Mouse (Mus musculus) neural tube, embryonic 14.5 days (tissue): ENCODE data around the gene Cpa4. TPM values are rescaled to one million over a fixed set of nuclear protein-coding genes. Genes with fewer than 3 reads are reported as not detected.

Experiments
- ATAC-seq: fragments of 200-750 bp; cut with Nextera tagmentation; 2 replicates; pipeline ENCODE4 v1.8.0; 2017; ENCODE audit warnings: low read depth, mild to moderate bottlenecking, moderate TSS enrichment, moderate library complexity
- H3K27ac ChIP-seq: fragments of 300-500 bp; sonication (generic); 2 replicates; pipeline ENCODE4 v1.5.1; 2014; ENCODE audit warnings: low read depth, mild to moderate bottlenecking, control low read depth, low read length, moderate library complexity, mixed read lengths
- H3K27me3 ChIP-seq: fragments of 300-500 bp; sonication (generic); 2 replicates; pipeline ENCODE4 v1.6.1; 2014; ENCODE audit warnings: low read length; ENCODE audit not compliant: control insufficient read depth, insufficient read depth
- H3K36me3 ChIP-seq: fragments of 300-500 bp; sonication (generic); 2 replicates; pipeline ENCODE4 v1.6.1; 2014; ENCODE audit warnings: low read length, mixed read lengths; ENCODE audit not compliant: control insufficient read depth, insufficient read depth
- H3K4me1 ChIP-seq: fragments of 300-500 bp; sonication (generic); 2 replicates; pipeline ENCODE4 v1.6.1; 2014; ENCODE audit warnings: low read length; ENCODE audit not compliant: control insufficient read depth, insufficient read depth
- H3K4me2 ChIP-seq: fragments of 300-500 bp; sonication (generic); 2 replicates; pipeline ENCODE4 v1.6.1; 2014; ENCODE audit warnings: mild to moderate bottlenecking, low read depth, low read length, control low read depth
- H3K4me3 ChIP-seq: fragments of 300-500 bp; sonication (generic); 2 replicates; pipeline ENCODE4 v1.5.1; 2014; ENCODE audit warnings: low read depth, low read length, control low read depth, mixed read lengths
- H3K9ac ChIP-seq: fragments of 300-500 bp; sonication (generic); replicated peaks from 2 replicates; pipeline ENCODE4 v1.6.1; 2014; ENCODE audit warnings: low read depth, mild to moderate bottlenecking, control low read depth, low read length, mixed read lengths
- H3K9me3 ChIP-seq: fragments of 300-500 bp; sonication (generic); 2 replicates; pipeline ENCODE4 v1.6.1; 2016; ENCODE audit warnings: low read length; ENCODE audit not compliant: control insufficient read depth
- WGBS: fragments of 180-500 bp; shearing (Covaris S2); extraction: QIAGEN DNeasy Blood & Tissue Kit; methylation state at CpG from one replicate; pipeline ENCODE4 v1.1.7; 2014; 5-methylcytosine and 5-hydroxymethylcytosine counted together
- polyA plus RNA-seq: library from polyadenylated mRNA; unstranded; fragments of >200 nt; fragmentation: Nextera tagmentation; extraction: Ambion mirVana; gene quantifications from 2 replicates; pipeline ENCODE4 v1.2.1, GENCODE M21; 2014

Cpa4 gene
- polyA plus RNA-seq, 1 experiment from 2014 or later: 0.90 TPM

DNA sequence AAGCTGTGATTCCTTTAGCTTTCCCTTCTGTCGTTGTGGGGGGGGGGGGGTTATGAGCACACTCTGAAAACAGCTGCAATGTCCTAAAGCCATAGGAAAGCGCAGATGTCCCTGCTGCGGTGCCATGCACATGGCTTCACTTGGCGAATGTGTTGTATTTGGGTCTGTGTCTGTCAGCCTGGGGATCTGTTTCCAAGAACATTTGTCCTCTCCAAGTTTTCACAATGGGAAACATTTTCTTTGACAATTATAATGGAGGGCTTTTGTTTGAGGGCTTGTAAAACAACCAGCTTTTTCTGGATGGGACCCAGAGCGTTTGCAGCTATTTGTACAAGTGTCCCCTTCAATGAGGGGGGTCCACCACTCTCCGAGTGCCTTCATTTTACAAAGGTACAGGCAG, 46.1 kb downstream of the Cpa4 start:
- Histone ChIP-seq H3K27me3 (no peaks in the 10 kb centered on the region), H3K27ac (no peak overlapping the region), H3K36me3 (no peaks in the 10 kb centered on the region), H3K9me3 (no peaks in the 10 kb centered on the region), H3K4me3 (no peak overlapping the region), H3K4me1 (peaks cover 28% of the 10 kb centered on the region), H3K4me2 (no peak overlapping the region), H3K9ac (no peak overlapping the region)
- WGBS: 44% methylated on average over 6 of the region's 6 CpGs
- ATAC-seq: no peak

DNA sequence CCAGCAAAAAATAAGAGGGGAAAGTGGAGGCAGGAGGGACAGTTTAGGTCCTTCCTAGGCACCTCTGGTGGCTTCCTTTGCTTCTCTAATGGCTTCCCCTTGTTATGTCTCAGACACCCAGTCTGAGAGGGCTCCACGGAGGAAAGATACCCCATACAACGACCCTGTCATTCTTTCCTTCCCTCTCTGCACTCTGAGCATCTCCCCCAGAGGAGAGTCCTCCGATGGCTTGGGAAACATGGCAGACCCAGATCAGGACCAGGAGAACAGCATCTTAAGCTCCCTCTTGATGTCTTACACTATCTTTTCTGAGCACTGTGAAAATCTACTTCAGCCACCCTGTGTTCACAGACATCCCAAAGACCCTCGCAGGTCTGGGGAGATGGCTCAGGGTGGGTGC, 47.6 kb downstream of the Cpa4 start:
- Histone ChIP-seq H3K27me3 (no peaks in the 10 kb centered on the region), H3K9me3 (no peaks in the 10 kb centered on the region), H3K36me3 (no peaks in the 10 kb centered on the region), H3K9ac (no peak overlapping the region), H3K4me1 (peaks cover 28% of the 10 kb centered on the region), H3K27ac (no peak overlapping the region), H3K4me3 (no peak overlapping the region), H3K4me2 (no peak overlapping the region)
- ATAC-seq: no peak
- WGBS: 33% methylated on average over 4 of the region's 4 CpGs

DNA sequence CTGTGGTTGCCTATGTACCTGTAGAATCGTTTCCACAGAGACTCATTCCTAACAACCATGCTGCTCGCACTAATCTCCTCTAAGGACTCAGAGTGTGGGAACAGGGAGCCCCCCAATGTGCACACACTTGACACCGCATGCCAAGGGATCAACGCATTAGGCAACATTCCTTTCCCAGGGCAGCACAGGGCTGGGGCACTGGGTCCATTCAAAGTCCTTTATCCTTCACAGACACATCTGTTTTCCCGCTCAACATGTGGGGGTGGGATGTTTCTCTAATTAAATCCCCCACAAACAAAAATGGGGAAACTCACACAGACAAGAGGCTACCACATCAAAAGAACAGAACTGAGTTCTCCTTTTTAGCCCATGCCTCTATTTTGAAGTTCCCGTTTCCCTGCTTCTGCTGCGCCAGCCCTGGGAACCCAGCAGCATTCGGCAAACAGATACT, 48.3 kb downstream of the Cpa4 start:
- H3K9ac ChIP-seq: no peak overlapping the region; the same call in 1 of the 2 replicates
- peak overlapping the region; percentile 20; the same call in 1 of the 2 replicates for H3K4me2 ChIP-seq
- no peak overlapping the region for H3K4me3 ChIP-seq
- no peaks in the 10 kb centered on the region for H3K9me3 ChIP-seq
- ATAC-seq: no peak
- H3K36me3 ChIP-seq: no peaks in the 10 kb centered on the region
- peaks cover 28% of the 10 kb centered on the region for H3K4me1 ChIP-seq
- no peak overlapping the region; the same call in 1 of the 2 replicates for H3K27ac ChIP-seq
- H3K27me3 ChIP-seq: no peaks in the 10 kb centered on the region
- 5% methylated on average over 8 of the region's 8 CpGs for WGBS

DNA sequence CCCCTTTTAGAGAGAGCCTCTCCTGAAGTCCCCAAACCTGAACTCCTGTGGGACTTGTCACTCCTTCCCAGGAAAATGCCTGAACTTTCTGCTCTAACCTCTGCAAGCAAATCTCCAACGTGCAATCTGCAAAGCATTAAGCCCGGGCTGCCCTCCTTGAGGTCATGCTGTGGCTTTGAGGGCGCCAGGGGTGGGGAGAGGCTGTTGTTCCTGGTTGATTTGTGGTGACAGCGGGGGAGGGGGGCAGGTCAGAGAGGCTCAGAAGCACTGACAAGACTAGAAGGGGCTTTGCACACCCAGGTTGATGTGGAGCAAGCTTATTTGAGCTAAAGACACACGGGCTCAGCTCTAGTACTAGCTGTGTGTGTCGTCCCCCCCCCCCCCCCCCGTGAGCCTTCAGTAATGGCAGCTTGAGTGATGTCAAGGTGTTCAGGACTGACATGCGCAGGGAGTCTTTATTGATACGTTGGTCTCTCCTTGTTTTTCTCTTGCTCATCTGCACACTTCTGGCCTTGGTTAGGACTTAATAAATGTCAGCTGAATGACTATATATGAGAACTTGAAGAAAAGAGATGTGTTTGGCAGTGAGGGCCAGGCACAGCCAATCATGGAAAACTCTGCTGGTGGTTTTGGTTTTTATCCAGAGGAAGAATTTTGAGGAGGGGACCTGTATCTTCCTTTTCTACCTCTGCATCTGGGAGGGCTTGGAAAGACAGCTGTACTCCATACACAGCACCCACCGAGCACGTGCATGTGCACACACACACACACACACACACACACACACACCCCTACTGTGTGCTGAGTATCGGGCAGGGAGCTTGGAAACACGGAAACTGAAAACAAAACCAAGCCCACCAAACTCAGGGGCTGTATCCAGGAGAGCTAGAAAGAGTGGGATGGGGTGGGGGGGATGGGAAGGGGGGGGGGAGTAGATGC, 49.1 kb downstream of the Cpa4 start:
- WGBS: 4% methylated on average over 13 of the region's 13 CpGs
- H3K27me3 ChIP-seq: no peaks in the 10 kb centered on the region
- ATAC-seq: peak; percentile 16

DNA sequence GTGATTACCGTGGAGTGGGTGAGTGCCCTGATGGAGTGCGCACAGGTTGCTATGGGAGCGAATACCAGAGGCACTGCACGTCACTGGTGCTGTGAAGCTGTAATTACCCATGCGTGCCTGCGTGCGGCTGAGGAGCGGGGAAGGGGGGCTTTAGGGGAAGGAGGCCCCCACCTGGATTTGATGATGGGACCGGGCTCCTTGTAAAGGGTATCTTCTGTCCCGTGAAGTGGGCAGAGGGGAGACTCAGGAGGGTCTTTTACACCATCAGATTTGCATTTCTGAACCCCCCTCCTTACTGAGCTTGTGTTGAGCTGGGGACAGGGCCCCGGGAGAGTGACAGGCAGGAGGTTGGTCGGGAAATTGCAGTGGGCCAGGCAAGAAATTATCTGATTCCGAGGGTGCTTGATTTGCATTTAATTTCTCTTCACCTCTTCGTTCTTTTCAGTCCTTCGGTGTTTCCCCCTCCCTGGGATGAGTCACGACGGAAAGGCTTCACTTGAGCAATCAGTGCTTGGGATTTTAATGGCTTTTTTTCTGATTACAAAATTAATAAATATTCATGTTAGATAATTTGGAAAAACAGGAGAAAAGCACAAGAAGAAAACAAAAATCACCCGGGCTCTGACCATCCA, 49.9 kb downstream of the Cpa4 start:
- H3K9me3 ChIP-seq: no peaks in the 10 kb centered on the region
- 3% methylated on average over 18 of the region's 18 CpGs for WGBS
- peak overlapping the region; percentile 46; the same call in 1 of the 2 replicates for H3K9ac ChIP-seq
- H3K36me3 ChIP-seq: no peaks in the 10 kb centered on the region
- H3K27ac ChIP-seq: peak overlapping the region; percentile 60
- peaks cover 28% of the 10 kb centered on the region for H3K4me1 ChIP-seq
- no peaks in the 10 kb centered on the region for H3K27me3 ChIP-seq
- peak; percentile 91 for ATAC-seq
- H3K4me2 ChIP-seq: peak overlapping the region; percentile 59
- peak overlapping the region; percentile 13; the same call in 1 of the 2 replicates for H3K4me3 ChIP-seq

More for the DNA sequence above, 49.1 kb downstream of the Cpa4 start:
- Histone ChIP-seq H3K4me2 (peak overlapping the region; percentile 59), H3K9me3 (no peaks in the 10 kb centered on the region), H3K36me3 (no peaks in the 10 kb centered on the region), H3K4me1 (peaks cover 28% of the 10 kb centered on the region), H3K9ac (no peak overlapping the region), H3K4me3 (no peak overlapping the region; the same call in 1 of the 2 replicates), H3K27ac (peak overlapping the region; percentile 60; the same call in 1 of the 2 replicates)

DNA sequence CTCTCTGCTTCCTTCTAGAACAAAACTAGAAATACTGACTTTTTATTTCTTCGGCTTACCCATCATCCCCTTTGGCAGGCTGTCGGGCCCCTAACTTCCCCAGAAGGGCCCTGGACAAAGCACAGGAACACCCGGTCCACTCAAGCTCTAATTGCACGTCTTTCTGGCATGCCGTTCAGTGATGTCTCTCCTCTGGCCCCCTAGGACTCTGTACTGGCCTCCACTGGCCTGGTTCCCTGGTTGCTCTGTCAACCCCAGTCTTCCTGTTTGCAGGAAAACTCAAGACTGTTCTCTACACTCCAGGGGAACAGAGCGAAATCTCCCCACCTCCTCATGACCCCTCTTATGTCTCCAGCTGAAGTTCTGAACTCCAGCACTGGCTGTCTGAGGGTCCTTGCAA, 50.6 kb downstream of the Cpa4 start:
- Histone ChIP-seq H3K27ac (peak overlapping the region; percentile 60; the same call in 1 of the 2 replicates), H3K9me3 (no peaks in the 10 kb centered on the region), H3K9ac (0 out of 2 replicates have a peak overlapping the region, but pooled peaks have one; percentile 7), H3K27me3 (no peaks in the 10 kb centered on the region), H3K4me3 (no peak overlapping the region), H3K4me1 (peaks cover 28% of the 10 kb centered on the region), H3K36me3 (no peaks in the 10 kb centered on the region), H3K4me2 (0 out of 2 replicates have a peak overlapping the region, but pooled peaks have one; percentile 14)
- 24% methylated on average over 6 of the region's 6 CpGs for WGBS
- ATAC-seq: no peak

DNA sequence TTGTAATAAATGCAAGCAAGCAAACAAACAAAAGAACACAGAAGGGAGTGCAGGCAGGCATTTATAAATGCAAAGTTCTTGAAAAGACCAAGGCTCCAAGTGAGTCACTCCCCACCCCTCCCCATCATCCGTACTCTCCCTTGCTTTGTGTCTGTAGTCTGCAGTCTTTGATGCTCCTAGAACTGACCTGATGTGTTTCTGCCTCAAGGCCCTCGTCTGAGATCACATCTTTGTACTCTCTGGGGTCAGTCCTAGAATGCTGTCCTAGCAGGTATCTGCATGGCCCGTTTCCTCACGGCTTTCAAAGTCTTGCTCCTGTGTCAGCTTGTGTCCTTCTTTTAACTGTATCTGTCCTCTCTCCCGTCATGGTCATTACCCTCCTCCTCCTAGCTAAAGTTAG, 51.4 kb downstream of the Cpa4 start:
- no peak for ATAC-seq
- H3K4me1 ChIP-seq: peaks cover 28% of the 10 kb centered on the region

DNA sequence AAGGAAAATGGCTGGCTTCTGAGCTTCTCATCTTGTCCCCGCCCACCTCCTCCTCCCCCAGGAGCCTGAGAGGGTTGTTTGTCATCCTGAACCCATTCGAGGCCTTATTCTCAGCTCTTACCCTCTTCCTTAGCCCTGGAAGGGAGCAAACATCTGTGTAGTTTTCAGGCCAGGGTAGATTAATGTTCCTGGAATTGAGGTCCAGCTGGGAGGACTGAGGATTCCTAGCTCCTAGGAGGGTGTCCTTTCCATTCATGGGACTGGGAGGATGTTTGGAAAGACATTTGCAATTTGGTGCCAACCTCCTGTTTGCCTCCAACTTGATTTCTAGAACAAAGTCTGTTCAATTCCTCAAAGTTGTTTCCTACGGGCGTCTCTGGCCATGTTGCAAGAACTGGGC, 52.4 kb downstream of the Cpa4 start:
- H3K4me2 ChIP-seq: no peak overlapping the region
- no peaks in the 10 kb centered on the region for H3K36me3 ChIP-seq
- H3K4me3 ChIP-seq: no peak overlapping the region
- no peak overlapping the region for H3K9ac ChIP-seq
- H3K9me3 ChIP-seq: no peaks in the 10 kb centered on the region
- 75% methylated on average over 4 of the region's 4 CpGs for WGBS
- ATAC-seq: no peak
- H3K27me3 ChIP-seq: no peaks in the 10 kb centered on the region
- H3K4me1 ChIP-seq: peaks cover 28% of the 10 kb centered on the region
- H3K27ac ChIP-seq: no peak overlapping the region

More for the DNA sequence above, 51.4 kb downstream of the Cpa4 start:
- Histone ChIP-seq H3K27me3 (no peaks in the 10 kb centered on the region), H3K36me3 (no peaks in the 10 kb centered on the region), H3K4me2 (no peak overlapping the region), H3K4me3 (no peak overlapping the region), H3K9me3 (no peaks in the 10 kb centered on the region), H3K9ac (no peak overlapping the region), H3K27ac (no peak overlapping the region)
- 66% methylated on average over 5 of the region's 5 CpGs for WGBS

DNA sequence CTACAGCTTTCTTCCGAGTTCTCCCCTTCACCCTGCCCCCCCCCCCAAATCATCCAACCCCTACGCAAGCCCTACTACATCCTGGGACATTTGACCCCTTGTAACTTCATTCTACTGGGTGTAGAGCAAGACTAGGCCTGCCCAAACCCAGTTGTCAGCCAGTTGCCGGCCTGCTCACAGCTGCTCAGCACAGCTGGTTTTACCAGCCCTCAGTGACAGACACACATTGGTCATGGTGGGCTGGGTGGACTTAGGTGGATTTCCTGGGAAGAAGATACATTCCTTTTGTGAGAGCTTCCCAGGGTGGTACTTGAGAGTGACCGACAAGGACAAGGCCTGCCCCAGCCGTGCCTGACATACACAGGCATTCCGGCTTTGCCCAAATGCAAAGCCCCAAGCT, 52.8 kb downstream of the Cpa4 start:
- H3K36me3 ChIP-seq: no peaks in the 10 kb centered on the region
- H3K9me3 ChIP-seq: no peaks in the 10 kb centered on the region
- no peak for ATAC-seq
- peaks cover 27% of the 10 kb centered on the region for H3K4me1 ChIP-seq
- no peak overlapping the region for H3K9ac ChIP-seq
- 93% methylated on average over 6 of the region's 6 CpGs for WGBS
- H3K4me2 ChIP-seq: no peak overlapping the region
- no peak overlapping the region for H3K27ac ChIP-seq
- H3K4me3 ChIP-seq: no peak overlapping the region
- H3K27me3 ChIP-seq: no peaks in the 10 kb centered on the region
